Mouse (Mus musculus) E14TG2a.4 (cell line): ENCODE measurements around the gene Nprl3.
"Not testable (repeated sequence)": the region's sequence is repeated elsewhere in the genome, so short reads cannot be mapped to it uniquely, and the experiment has no call there.

Source experiments
- H3K27me3 ChIP-seq: 2 replicates; pipeline ENCODE4 v1.6.1; 2014; ENCODE audit warnings: low read length, control low read depth; ENCODE audit not compliant: insufficient read depth
- H3K36me3 ChIP-seq: 2 replicates; pipeline ENCODE4 v1.6.1; 2014; ENCODE audit warnings: low read length, control low read depth; ENCODE audit not compliant: insufficient read depth
- H3K4me1 ChIP-seq: replicated peaks from 2 replicates; pipeline ENCODE4 v1.6.1; 2014; ENCODE audit warnings: low read depth, low read length, control low read depth
- H3K4me3 ChIP-seq: replicated peaks from 2 replicates; pipeline ENCODE4 v1.5.1; 2014; ENCODE audit warnings: mild to moderate bottlenecking, low read length
- H3K9me3 ChIP-seq: 2 replicates; pipeline ENCODE4 v1.6.1; 2014; ENCODE audit warnings: low read length, control low read depth
- CTCF ChIP-seq: conservative IDR thresholded peaks from 2 replicates; pipeline ENCODE4 v1.5.1; 2014; ENCODE audit warnings: low read length
- NANOG ChIP-seq: IDR thresholded peaks from 2 replicates; pipeline ENCODE4 v1.6.1; 2014; ENCODE audit warnings: borderline replicate concordance, low read length, mixed read lengths
- POU5F1 ChIP-seq: IDR thresholded peaks from 2 replicates; pipeline ENCODE4 v1.6.1; 2014; ENCODE audit warnings: low read length, borderline replicate concordance

The Nprl3 gene

DNA sequence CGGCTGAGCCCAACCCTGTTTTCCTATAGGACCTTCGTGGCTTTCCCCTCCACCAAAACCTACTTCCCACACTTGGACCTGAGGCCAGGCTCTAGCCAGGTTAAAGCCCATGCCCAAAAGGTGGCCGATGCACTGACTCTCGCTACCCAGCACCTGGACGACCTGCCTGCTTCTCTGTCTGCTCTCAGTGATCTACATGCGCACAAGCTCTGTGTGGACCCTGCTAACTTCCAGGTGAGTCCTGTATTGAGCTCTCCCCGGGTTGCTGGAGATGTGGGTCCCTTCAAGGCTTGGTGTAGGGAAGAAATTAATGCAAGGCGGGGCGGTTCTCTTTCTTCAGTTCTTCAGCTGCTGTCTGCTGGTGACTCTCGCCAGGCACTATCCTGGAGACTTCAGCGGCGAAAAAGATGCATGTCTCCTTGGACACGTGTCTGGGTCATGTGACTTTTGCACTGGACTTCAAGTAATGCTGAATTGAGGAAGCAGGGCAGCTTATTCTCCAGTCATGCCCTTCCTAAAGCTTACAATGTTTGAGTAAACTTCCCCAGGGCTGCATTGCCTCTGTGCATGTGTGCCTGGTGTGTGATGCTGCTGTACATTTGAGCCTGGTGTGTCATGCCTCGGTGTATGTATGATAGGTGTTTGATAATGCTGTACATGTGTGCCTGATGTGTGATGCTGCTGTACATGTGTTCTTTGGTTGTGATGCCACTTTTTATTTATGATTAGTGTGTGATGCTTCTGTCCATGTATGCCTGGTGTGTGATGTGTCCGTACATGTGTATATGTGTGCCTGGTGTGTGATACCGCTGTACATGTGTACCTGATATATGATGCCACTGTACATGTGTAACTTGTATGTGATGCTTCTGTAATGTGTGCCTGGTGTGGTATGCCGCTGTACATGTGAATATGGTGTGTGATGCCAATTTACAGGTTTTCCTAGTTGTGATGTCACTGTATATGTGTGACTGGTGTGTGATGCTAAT, 33.1 kb upstream of the Nprl3 start:
- no peak for TF ChIP-seq POU5F1
- no peak for TF ChIP-seq CTCF
- no peak for TF ChIP-seq NANOG
- H3K27me3 ChIP-seq, result peaks cover 37% of the 10 kb centered on the region
- peak overlapping the region; percentile 54 for H3K4me3 ChIP-seq
- H3K36me3 ChIP-seq, result no peaks in the 10 kb centered on the region
- H3K9me3 ChIP-seq, result no peaks in the 10 kb centered on the region
- H3K4me1 ChIP-seq, result peaks cover 5% of the 10 kb centered on the region

- H3K36me3 ChIP-seq, H3K9me3 ChIP-seq, H3K4me1 ChIP-seq: not testable (repeated sequence)
- peak; percentile 55 for TF ChIP-seq CTCF
- Histone ChIP-seq H3K27me3 (peaks cover 39% of the 10 kb centered on the region), H3K4me3 (peak within 1 kb of the TSS; percentile 54)
Measured at GRCm38 (mm10) chr11:32299865-32300264, 32.4 kb upstream of the Nprl3 start, which contains the start of gene Hbq1a. Gene Hbq1a, plus strand, starts transcription at chr11:32300069.

GRCm38 (mm10) chr11:32298532-32298918, 31.0 kb upstream of the Nprl3 start:
- peaks cover 52% of the 10 kb centered on the region for H3K27me3 ChIP-seq
- H3K36me3 ChIP-seq, result no peaks in the 10 kb centered on the region
- TF ChIP-seq POU5F1 (no peak), CTCF (no peak), NANOG (no peak)
- no peaks in the 10 kb centered on the region for H3K9me3 ChIP-seq
- no peak overlapping the region for H3K4me3 ChIP-seq
- peaks cover 5% of the 10 kb centered on the region for H3K4me1 ChIP-seq

DNA sequence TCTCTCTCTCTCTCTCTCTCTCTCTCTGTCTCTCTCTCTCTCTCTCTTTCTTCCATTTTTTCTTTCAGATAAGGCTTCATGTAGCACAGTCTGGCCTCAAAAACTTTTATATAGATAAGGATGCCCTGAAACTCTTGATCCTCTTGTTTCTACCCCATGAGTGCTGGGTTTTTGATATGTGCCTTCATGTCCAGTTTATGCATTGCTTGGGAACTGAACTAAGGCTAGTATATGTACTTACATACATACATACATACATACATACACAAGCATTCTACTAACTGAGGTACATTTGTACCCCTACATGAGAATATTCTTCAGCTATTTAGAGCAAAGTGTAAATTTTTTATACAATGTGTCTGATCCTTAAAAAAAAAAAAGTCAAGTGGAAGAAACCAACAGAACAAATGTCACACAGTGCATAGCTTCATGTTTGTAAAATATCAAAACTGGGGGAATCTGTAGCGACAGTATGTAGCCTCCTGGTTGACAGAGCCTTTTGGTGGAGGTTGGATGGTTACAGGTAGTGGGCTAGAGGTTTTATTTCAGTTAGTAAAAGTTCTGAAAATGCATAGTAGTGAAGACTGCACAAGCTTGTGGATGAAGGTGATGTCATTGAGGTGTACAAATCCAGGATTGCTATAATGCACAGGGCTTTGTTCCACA, 30.5 kb upstream of the Nprl3 start:
- Histone ChIP-seq H3K4me3 (no peak overlapping the region), H3K4me1 (peaks cover 5% of the 10 kb centered on the region), H3K36me3 (no peaks in the 10 kb centered on the region), H3K27me3 (peaks cover 48% of the 10 kb centered on the region), H3K9me3 (no peaks in the 10 kb centered on the region)
- no peak for TF ChIP-seq CTCF
- no peak for TF ChIP-seq POU5F1
- no peak for TF ChIP-seq NANOG

- not testable (repeated sequence) for H3K36me3 ChIP-seq, H3K9me3 ChIP-seq, H3K4me3 ChIP-seq, H3K4me1 ChIP-seq
- H3K27me3 ChIP-seq, result peaks cover 44% of the 10 kb centered on the region
Measured at GRCm38 (mm10) chr11:32297417-32297816, 29.9 kb upstream of the Nprl3 start.

GRCm38 (mm10) chr11:32296203-32296602, 28.7 kb upstream of the Nprl3 start, which contains the start of gene Hba-a2:
Gene Hba-a2, plus strand, starts transcription at chr11:32296489.
- not testable (repeated sequence) for H3K4me1 ChIP-seq, H3K9me3 ChIP-seq, H3K36me3 ChIP-seq, H3K4me3 ChIP-seq
- peaks cover 32% of the 10 kb centered on the region for H3K27me3 ChIP-seq

GRCm38 (mm10) chr11:32293479-32293878, 26.0 kb upstream of the Nprl3 start:
- not testable (repeated sequence) for H3K36me3 ChIP-seq, H3K4me3 ChIP-seq, H3K9me3 ChIP-seq

DNA sequence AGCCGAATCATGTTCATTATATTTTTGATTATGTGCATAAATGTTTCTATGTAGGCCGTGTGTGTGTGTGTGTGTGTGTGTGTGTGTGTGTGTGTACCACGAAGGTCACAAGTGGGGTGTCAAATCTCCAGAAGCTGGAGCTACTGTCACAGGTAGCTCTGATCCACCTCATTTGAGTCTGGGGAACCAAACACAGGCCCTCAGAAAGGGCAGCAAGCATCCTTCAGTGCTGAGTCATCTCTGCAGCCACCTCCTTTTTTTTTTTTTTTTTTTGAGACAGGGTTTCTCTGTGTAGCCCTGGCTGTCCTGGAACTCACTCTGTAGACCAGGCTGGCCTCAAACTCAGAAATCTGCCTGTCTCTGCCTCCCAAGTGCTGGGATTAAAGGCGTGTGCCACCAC, 25.3 kb upstream of the Nprl3 start:
- not testable (repeated sequence) for H3K36me3 ChIP-seq, H3K9me3 ChIP-seq, H3K4me3 ChIP-seq, H3K4me1 ChIP-seq
- peaks cover 35% of the 10 kb centered on the region for H3K27me3 ChIP-seq

More at GRCm38 (mm10) chr11:32293479-32293878, 26.0 kb upstream of the Nprl3 start:
- H3K4me1 ChIP-seq, result not testable (repeated sequence)
- H3K27me3 ChIP-seq, result peaks cover 33% of the 10 kb centered on the region

- Histone ChIP-seq H3K9me3 (no peaks in the 10 kb centered on the region), H3K4me3 (peak overlapping the region; percentile 65), H3K27me3 (peaks cover 29% of the 10 kb centered on the region), H3K36me3 (no peaks in the 10 kb centered on the region), H3K4me1 (peaks cover 5% of the 10 kb centered on the region)
- TF ChIP-seq POU5F1 (no peak), NANOG (no peak), CTCF (no peak)
Measured at GRCm38 (mm10) chr11:32287493-32287825, 20.0 kb upstream of the Nprl3 start.
